ENCODE assay signal across 13 mouse cellular contexts in the genomic region with DNA sequence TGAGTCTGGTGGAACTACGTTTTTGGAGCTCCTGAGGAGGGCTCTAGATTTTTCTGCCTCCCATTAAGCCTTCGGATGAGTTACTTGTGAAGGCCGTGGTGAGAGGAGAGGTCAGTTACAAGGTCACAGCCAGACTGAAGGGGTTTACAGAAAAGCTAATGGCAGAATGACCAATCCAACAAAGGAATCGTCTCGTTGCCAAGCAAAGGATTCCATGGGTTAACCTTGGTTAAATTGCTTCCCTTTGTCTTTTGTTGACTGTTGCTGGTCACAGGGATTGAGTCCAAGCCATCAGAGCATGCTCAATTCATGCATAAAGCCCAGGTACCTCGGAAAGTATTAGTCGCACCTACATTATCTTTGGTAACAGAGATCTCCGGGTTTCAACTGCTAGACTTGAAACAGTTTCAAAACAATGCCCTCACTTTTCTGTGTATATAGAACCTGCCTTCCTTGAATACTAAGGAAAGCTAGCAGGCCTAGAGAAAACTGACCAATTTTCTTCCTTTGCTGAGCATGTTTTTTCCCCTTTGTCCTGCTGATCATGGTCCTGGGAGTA.
"Had no signal": no experiment of that assay in that cellular context is flagged by ENCODE, and none has a peak within 500 bp of the region (broad histone marks: within the 10 kb centered on the region; RNA-seq: fewer than 3 reads in every experiment).

No protein-coding gene starts in this region.

- DNase-seq: kidney, postnatal 10 days; kidney, postnatal 4 days; lung, adult 2 months; lung, postnatal 36 days; spleen, adult 18-20 months; thymus, adult 18-20 months; thymus, postnatal 25 days had no signal

- H3K36me3 ChIP-seq: limb, embryonic 10.5 days; liver, embryonic 15.5 days; midbrain, embryonic 15.5 days; neural tube, embryonic 12.5 days had no signal

- H3K9me3 ChIP-seq: limb, embryonic 10.5 days; liver, embryonic 15.5 days; midbrain, embryonic 15.5 days; neural tube, embryonic 12.5 days had no signal

- H3K27ac ChIP-seq: layer of hippocampus, adult 2 months; limb, embryonic 10.5 days; liver, embryonic 15.5 days; midbrain, embryonic 15.5 days; neural tube, embryonic 12.5 days had no signal

- H3K4me1 ChIP-seq: liver, embryonic 15.5 days; midbrain, embryonic 15.5 days; neural tube, embryonic 12.5 days had no signal

- H3K4me2 ChIP-seq: liver, embryonic 11.5 days; liver, embryonic 15.5 days; midbrain, embryonic 15.5 days; neural tube, embryonic 12.5 days had no signal

- ATAC-seq: midbrain, embryonic 15.5 days had no signal

- H3K4me3 ChIP-seq: layer of hippocampus, adult 2 months; limb, embryonic 10.5 days; liver, embryonic 15.5 days; midbrain, embryonic 15.5 days; neural tube, embryonic 12.5 days had no signal

- H3K9ac ChIP-seq: liver, embryonic 15.5 days; midbrain, embryonic 15.5 days; neural tube, embryonic 12.5 days had no signal

- H3K27me3 ChIP-seq: liver, embryonic 15.5 days; midbrain, embryonic 15.5 days; neural tube, embryonic 12.5 days had no signal
